10 mouse cellular contexts compared by ENCODE assay signal in genomic region chr8:89045726-89046125, GRCm38 (mm10). TPM values are rescaled to one million over a fixed set of nuclear protein-coding genes. Genes with fewer than 3 reads are reported as not detected.
A peak's percentile ranks its signal among the peaks of the same experiment; 100 is the strongest.
DNase-seq lines count a peak whose midpoint lies in the region; ATAC-seq and TF ChIP-seq lines count a peak whose summit lies in the region.
"Had no signal": no experiment of that assay in that cellular context is flagged by ENCODE, and none has a peak within 500 bp of the region (broad histone marks: within the 10 kb centered on the region; RNA-seq: fewer than 3 reads in every experiment).

No protein-coding gene starts in this region.

- 12% methylated on average over 17 of the region's 17 CpGs for WGBS in heart, adult 2 months
- WGBS in embryonic facial prominence, embryonic 10.5 days = 2% methylated on average over 17 of the region's 17 CpGs
- WGBS in intestine, embryonic 14.5 days = 4% methylated on average over 17 of the region's 17 CpGs
- 3% methylated on average over 17 of the region's 17 CpGs for WGBS in liver, embryonic 16.5 days (ENCODE audit: insufficient replicate concordance)

- peaks cover 37% of the 10 kb centered on the region for H3K27me3 ChIP-seq in heart, adult 2 months (ENCODE audit: control insufficient read depth, insufficient read depth, low read length)
- H3K27me3 ChIP-seq in embryonic facial prominence, embryonic 10.5 days (replicated peaks; ENCODE audit: low read depth, poor library complexity, severe bottlenecking) = peaks cover 87% of the 10 kb centered on the region
- peaks cover 86% of the 10 kb centered on the region for H3K27me3 ChIP-seq in intestine, embryonic 14.5 days (replicated peaks; ENCODE audit: control insufficient read depth, insufficient read depth, low read length)
- H3K27me3 ChIP-seq in liver, embryonic 16.5 days (ENCODE audit: control insufficient read depth, insufficient read depth, low read depth, low read length) = peaks cover 73% of the 10 kb centered on the region

- intact Hi-C loops in heart, adult 2 months (cut with DNase I) = no loop called here
- intact Hi-C loops in left cerebral cortex, postnatal 4 days (cut with DNase I) = loop anchor here (10.0 kb wide), 1 partner anchor 269 kb away; no protein-coding TSS in a partner anchor

- no peak overlapping the region for H3K4me3 ChIP-seq in heart, adult 2 months
- peak overlapping the region; percentile 78 for H3K4me3 ChIP-seq in embryonic facial prominence, embryonic 10.5 days
- H3K4me3 ChIP-seq in intestine, embryonic 14.5 days (ENCODE audit: low read depth, low read length) = peak overlapping the region; percentile 13; the same call in 1 of the 2 replicates
- H3K4me3 ChIP-seq in liver, embryonic 16.5 days (ENCODE audit: low read depth, low read length) = peak overlapping the region; percentile 43
- H3K4me3 ChIP-seq: myocyte had no signal

- TF ChIP-seq EP300 in heart, adult 2 months (IDR thresholded peaks at IDR 0.05; ENCODE audit: insufficient read depth, low read depth, low read length) = no peak

- H3K36me3 ChIP-seq in heart, adult 2 months (ENCODE audit: control insufficient read depth, insufficient read depth, low read length) = no peaks in the 10 kb centered on the region
- no peaks in the 10 kb centered on the region for H3K36me3 ChIP-seq in embryonic facial prominence, embryonic 10.5 days (replicated peaks)
- H3K36me3 ChIP-seq in intestine, embryonic 14.5 days (ENCODE audit: control insufficient read depth, insufficient read depth, low read length) = no peaks in the 10 kb centered on the region
- H3K36me3 ChIP-seq in liver, embryonic 16.5 days (ENCODE audit: control insufficient read depth, insufficient read depth) = no peaks in the 10 kb centered on the region

- no peak overlapping the region for H3K9ac ChIP-seq in heart, adult 2 months (ENCODE audit: low read depth, low read length)
- no peak overlapping the region for H3K9ac ChIP-seq in intestine, embryonic 14.5 days (ENCODE audit: low read length)
- H3K9ac ChIP-seq in liver, embryonic 16.5 days (ENCODE audit: low read depth, low read length) = no peak overlapping the region

- no peak for TF ChIP-seq POLR2A in heart, adult 2 months (IDR thresholded peaks at IDR 0.05; ENCODE audit: insufficient read depth, low read depth, low read length)

- no peaks in the 10 kb centered on the region for H3K4me1 ChIP-seq in heart, adult 2 months (ENCODE audit: control insufficient read depth, insufficient read depth, low read length)
- H3K4me1 ChIP-seq in embryonic facial prominence, embryonic 10.5 days = peaks cover 60% of the 10 kb centered on the region
- H3K4me1 ChIP-seq in intestine, embryonic 14.5 days (replicated peaks; ENCODE audit: control insufficient read depth, insufficient read depth, low read length) = peaks cover 3% of the 10 kb centered on the region; the same call in 1 of the 2 replicates
- H3K4me1 ChIP-seq in liver, embryonic 16.5 days (ENCODE audit: control insufficient read depth, low read depth, low read length) = no peaks in the 10 kb centered on the region

- ATAC-seq in intestine, embryonic 14.5 days (replicated peaks; ENCODE audit: low FRiP score, low TSS enrichment, low read depth) = no peak
- ATAC-seq in liver, embryonic 16.5 days (ENCODE audit: low read depth) = no peak

- DNase-seq in heart, adult 11 months = peak; percentile 82
- DNase-seq in heart, adult 2 months = no peak
- peak; percentile 35 for DNase-seq in embryonic facial prominence, embryonic 10.5 days (ENCODE audit: low spot score)
- peak; percentile 61 for DNase-seq in intestine, embryonic 14.5 days (ENCODE audit: low spot score)
- no peak for DNase-seq in gastrocnemius, adult 8-10 months (ENCODE audit: low spot score in 2 of 2)
- no peak for DNase-seq in left cerebral cortex, postnatal 4 days
- DNase-seq in c-Kit-positive CD71-positive TER-119-positive erythroid progenitor cells, embryonic 14.5 days (ENCODE audit: low spot score) = no peak
- DNase-seq: cerebellum, postnatal 25 days had no signal

- H3K4me2 ChIP-seq in intestine, embryonic 14.5 days (ENCODE audit: low read length) = no peak overlapping the region
- H3K4me2 ChIP-seq in liver, embryonic 16.5 days (ENCODE audit: low read depth, low read length) = peak overlapping the region; percentile 54

- H3K79me2 ChIP-seq in heart, adult 2 months (replicated peaks; ENCODE audit: control insufficient read depth, insufficient read depth, low read length) = no peaks in the 10 kb centered on the region

- H3K9me3 ChIP-seq in embryonic facial prominence, embryonic 10.5 days = no peaks in the 10 kb centered on the region
- H3K9me3 ChIP-seq in intestine, embryonic 14.5 days (ENCODE audit: control insufficient read depth, low read length) = no peaks in the 10 kb centered on the region
- no peaks in the 10 kb centered on the region for H3K9me3 ChIP-seq in liver, embryonic 16.5 days (replicated peaks; ENCODE audit: control insufficient read depth, low read length)

- H3K27ac ChIP-seq in heart, adult 2 months = no peak overlapping the region
- H3K27ac ChIP-seq in embryonic facial prominence, embryonic 10.5 days (replicated peaks) = peak overlapping the region; percentile 66
- no peak overlapping the region for H3K27ac ChIP-seq in intestine, embryonic 14.5 days (ENCODE audit: low read depth)
- no peak overlapping the region for H3K27ac ChIP-seq in liver, embryonic 16.5 days (ENCODE audit: low read length)

- TF ChIP-seq CTCF in heart, adult 2 months (IDR thresholded peaks at IDR 0.05) = no peak

RNA-seq across cellular contexts. Expression of gene Sall1, which starts 1.8 kb away (rescaled TPM):
- total RNA-seq in heart, adult 2 months (2021) = 1 to 10 TPM in 1 of 2 experiments, under 1 TPM in 1; 0.91 to 1.2 TPM
- 0.80 and 1.1 TPM in 2 replicates for polyA plus RNA-seq in heart, adult 2 months (2012; rRNA removed)
- polyA plus RNA-seq in embryonic facial prominence, embryonic 10.5 days (2016; fragmentation: Nextera tagmentation; extraction: Ambion mirVana) = 4.7 and 6.3 TPM in 2 replicates
- polyA plus RNA-seq in intestine, embryonic 14.5 days (2014; fragmentation: Nextera tagmentation; extraction: Ambion mirVana) = 2.8 and 3.3 TPM in 2 replicates
- polyA plus RNA-seq in liver, embryonic 16.5 days (2015; fragmentation: Nextera tagmentation; extraction: Ambion mirVana) = 1.3 TPM in 2 replicates
- total RNA-seq in gastrocnemius, adult 8-10 months (2022) = not detected
- total RNA-seq in left cerebral cortex, postnatal 4 days (2021) = 10 to 100 TPM; 13.4 to 15.0 TPM
- polyA plus RNA-seq: myocyte had no signal

Comparison
In these comparisons a context has a peak if more than half of its experiments do, and no peak if none do; other contexts are left out.
1. DNase-seq: peak in heart, adult 11 months (single experiment), embryonic facial prominence, embryonic 10.5 days (single experiment) and intestine, embryonic 14.5 days (single experiment); none in heart, adult 2 months (0 of 2), gastrocnemius, adult 8-10 months (0 of 2), left cerebral cortex, postnatal 4 days (single experiment) and c-Kit-positive CD71-positive TER-119-positive erythroid progenitor cells, embryonic 14.5 days (single experiment).